Mouse (Mus musculus): ENCODE measurements around the gene Il27ra. TPM values are rescaled to one million over a fixed set of nuclear protein-coding genes. Genes with fewer than 3 reads are reported as not detected.

The Il27ra gene
- polyA plus RNA-seq, 1 experiment from 2014 or later, result 0.55 TPM

DNA sequence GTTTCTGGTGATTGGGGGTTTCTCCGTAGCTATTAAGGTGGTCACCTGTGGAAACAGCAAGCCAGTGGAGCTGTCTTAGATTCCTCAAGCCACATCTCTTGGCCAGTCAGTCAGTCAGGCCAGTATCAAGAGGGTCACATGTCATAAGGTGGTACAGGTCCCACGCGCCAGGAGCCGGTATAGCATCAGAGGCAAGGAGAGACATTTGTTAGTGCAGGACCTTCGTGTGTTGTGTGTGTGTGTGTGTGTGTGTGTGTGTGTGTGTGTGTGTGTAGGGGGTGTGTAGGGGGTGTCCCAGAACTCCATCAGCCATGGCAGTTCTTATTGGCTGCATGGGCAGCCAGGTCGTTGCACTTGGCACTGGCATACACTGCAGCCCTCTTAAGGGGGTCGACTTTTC, 25.5 kb upstream of the Il27ra start:
- Histone ChIP-seq H3K4me3 (ENCODE audit: low read length) (peak overlapping the region; percentile 94), H3K4me1 (ENCODE audit: control insufficient read depth, insufficient read depth, low read depth, low read length) (peaks cover 31% of the 10 kb centered on the region), H3K9ac (ENCODE audit: low read depth, low read length) (peak overlapping the region; percentile 94), H3K4me2 (ENCODE audit: low read length) (peak overlapping the region; percentile 63), H3K36me3 (ENCODE audit: control insufficient read depth, insufficient read depth, low read length) (no peaks in the 10 kb centered on the region), H3K27me3 (replicated peaks; ENCODE audit: control insufficient read depth, insufficient read depth, low read length) (no peaks in the 10 kb centered on the region), H3K9me3 (ENCODE audit: control insufficient read depth, low read length) (no peaks in the 10 kb centered on the region), H3K27ac (ENCODE audit: low read depth, low read length) (no peak overlapping the region)
- ATAC-seq, result no peak
- WGBS, result 90% methylated on average over 7 of the region's 7 CpGs

GRCm38 (mm10) chr8:84067047-84067573, 24.7 kb upstream of the Il27ra start:
- under 1% methylated on average over 39 of the region's 58 CpGs for WGBS
- peaks cover 29% of the 10 kb centered on the region for H3K4me1 ChIP-seq (ENCODE audit: control insufficient read depth, insufficient read depth, low read depth, low read length)
- peak overlapping the region; percentile 94 for H3K4me3 ChIP-seq (ENCODE audit: low read length)
- peak; percentile 66 for ATAC-seq
- H3K27ac ChIP-seq (ENCODE audit: low read depth, low read length), result peak overlapping the region; percentile 98
- no peaks in the 10 kb centered on the region for H3K9me3 ChIP-seq (ENCODE audit: control insufficient read depth, low read length)
- H3K36me3 ChIP-seq (ENCODE audit: control insufficient read depth, insufficient read depth, low read length), result no peaks in the 10 kb centered on the region
- H3K4me2 ChIP-seq (ENCODE audit: low read length), result peak overlapping the region; percentile 63
- H3K9ac ChIP-seq (ENCODE audit: low read depth, low read length), result peak overlapping the region; percentile 94
- no peaks in the 10 kb centered on the region for H3K27me3 ChIP-seq (replicated peaks; ENCODE audit: control insufficient read depth, insufficient read depth, low read length)

DNA sequence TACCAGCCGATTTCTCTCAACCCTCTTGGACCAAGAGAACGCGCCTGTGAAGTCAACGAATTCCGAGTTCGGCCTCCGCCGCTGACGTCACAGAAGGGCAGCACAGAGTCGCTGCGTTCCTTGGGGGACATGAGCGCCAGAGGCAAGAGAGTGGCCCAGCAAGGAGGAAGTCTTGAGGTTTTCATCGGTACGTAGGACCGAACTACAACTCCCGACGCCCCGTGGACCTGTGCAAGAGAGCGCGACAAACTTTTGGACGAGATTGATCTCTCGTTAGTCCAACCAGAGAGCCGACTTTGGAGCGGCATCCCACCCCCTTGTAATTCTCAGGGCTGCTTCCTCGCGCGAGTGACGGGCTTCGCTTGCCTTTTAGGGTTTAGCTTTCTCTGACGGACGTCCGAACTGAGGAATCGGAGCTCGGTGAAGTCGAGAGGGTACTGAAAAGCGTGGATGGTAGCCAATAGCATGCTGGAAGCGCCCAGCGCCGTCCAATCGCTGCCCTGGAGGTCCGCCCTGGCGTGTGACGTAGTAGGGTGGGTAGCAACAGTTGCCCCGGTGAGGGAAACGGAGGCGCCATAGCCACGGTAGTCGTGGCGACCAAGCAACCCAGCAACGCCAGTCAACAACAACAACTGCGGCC, 24.0 kb upstream of the Il27ra start, which contains the start of gene Rfx1:
Rfx1 (plus strand) TSS at position 544 of the 640 bp plus-strand sequence.
- H3K4me1 ChIP-seq (ENCODE audit: control insufficient read depth, insufficient read depth, low read depth, low read length), result peaks cover 29% of the 10 kb centered on the region
- no peaks in the 10 kb centered on the region for H3K27me3 ChIP-seq (replicated peaks; ENCODE audit: control insufficient read depth, insufficient read depth, low read length)
- peak within 1 kb of the TSS; percentile 87 for H3K4me2 ChIP-seq (ENCODE audit: low read length)
- peak within 1 kb of the TSS; percentile 94 for H3K4me3 ChIP-seq (ENCODE audit: low read length)
- H3K9ac ChIP-seq (ENCODE audit: low read depth, low read length), result peak within 1 kb of the TSS; percentile 94
- peak within 1 kb of the TSS; percentile 98 for H3K27ac ChIP-seq (ENCODE audit: low read depth, low read length)
- no peaks in the 10 kb centered on the region for H3K36me3 ChIP-seq (ENCODE audit: control insufficient read depth, insufficient read depth, low read length)
- under 1% methylated on average over 50 of the region's 51 CpGs for WGBS
- peak; percentile 98 for ATAC-seq
- no peaks in the 10 kb centered on the region for H3K9me3 ChIP-seq (ENCODE audit: control insufficient read depth, low read length)

DNA sequence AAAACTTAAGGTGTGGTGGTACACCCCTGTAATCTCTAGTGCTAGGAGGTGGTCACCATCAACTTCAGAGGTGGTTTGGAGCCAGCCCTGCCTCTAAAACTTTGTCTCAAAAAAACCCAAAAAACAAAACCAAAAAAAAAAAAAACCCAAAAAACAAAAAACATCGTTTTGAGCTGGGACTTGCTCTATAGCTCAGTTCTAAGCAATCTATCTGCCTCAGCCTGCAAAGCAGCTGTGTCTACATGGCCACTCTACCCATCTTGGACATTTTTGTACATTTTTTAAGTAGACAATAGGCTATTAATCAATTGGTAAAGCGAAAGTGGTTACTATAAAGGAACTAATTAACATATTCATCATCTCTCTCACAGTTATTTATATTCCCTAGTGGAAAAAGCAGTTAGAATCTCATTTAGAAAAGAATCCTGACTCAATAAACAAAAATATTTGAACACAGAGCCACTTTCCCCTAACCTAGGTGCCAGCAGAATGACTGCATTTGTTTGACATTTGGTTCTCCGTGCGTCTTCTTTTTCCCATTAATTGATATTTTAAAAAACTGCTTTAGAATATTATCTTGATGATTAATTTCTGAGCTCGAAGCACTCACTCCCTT, 23.2 kb upstream of the Il27ra start:
- H3K27ac ChIP-seq (ENCODE audit: low read depth, low read length), result peak overlapping the region; percentile 82
- no peak for ATAC-seq
- H3K4me1 ChIP-seq (ENCODE audit: control insufficient read depth, insufficient read depth, low read depth, low read length), result peaks cover 29% of the 10 kb centered on the region
- H3K4me2 ChIP-seq (ENCODE audit: low read length), result peak overlapping the region; percentile 87
- H3K27me3 ChIP-seq (replicated peaks; ENCODE audit: control insufficient read depth, insufficient read depth, low read length), result no peaks in the 10 kb centered on the region
- peak overlapping the region; percentile 75 for H3K9ac ChIP-seq (ENCODE audit: low read depth, low read length)
- 21% methylated on average over 5 of the region's 5 CpGs for WGBS
- no peaks in the 10 kb centered on the region for H3K9me3 ChIP-seq (ENCODE audit: control insufficient read depth, low read length)
- no peaks in the 10 kb centered on the region for H3K36me3 ChIP-seq (ENCODE audit: control insufficient read depth, insufficient read depth, low read length)
- H3K4me3 ChIP-seq (ENCODE audit: low read length), result peak overlapping the region; percentile 94

- WGBS, result 92% methylated on average over 1 of the region's 1 CpGs
- no peak for ATAC-seq
These were observed 22.6 kb upstream of the Il27ra start, which contains the start of gene Gm10643 for GRCm38 (mm10) chr8:84065037-84065436. Gene Gm10643 (minus strand): TSS chr8:84065137.

DNA sequence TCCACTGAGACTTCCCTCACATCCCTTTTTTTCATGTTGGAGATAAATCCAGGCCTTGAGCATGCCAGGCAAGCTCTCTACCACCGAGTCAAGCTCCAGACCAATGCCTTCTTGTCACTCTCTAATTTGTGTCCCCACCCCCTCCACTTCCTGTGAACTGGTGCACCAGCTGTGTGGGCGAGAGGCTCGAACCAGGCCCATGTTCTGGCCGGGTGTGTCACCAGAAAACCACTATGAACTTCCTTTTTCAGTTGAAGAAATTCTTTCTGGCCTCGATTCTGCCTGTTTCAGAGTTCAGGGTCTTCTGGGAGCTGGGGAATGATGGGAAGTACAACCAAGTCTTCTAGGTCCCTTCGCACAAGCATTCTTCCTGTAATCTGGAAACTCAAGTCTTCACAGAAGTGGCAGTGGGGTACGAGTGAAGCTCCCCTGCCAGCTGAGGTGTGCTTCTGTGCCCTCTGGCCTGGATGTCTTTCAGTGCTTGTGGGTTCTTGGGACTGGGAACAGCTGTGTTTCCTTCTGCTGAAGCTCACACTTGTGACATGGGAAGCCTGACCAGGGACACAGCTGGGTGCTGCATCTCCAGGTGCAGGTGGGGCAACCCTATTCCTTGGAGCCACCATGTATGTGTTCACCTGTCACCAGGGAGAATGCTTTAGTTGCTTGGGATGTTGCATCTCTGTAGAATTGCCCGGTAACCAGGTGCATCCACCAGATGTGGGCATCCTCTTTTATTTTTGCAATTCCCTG, 21.6 kb upstream of the Il27ra start:
- WGBS, result 76% methylated on average over 8 of the region's 8 CpGs
- ATAC-seq, result no peak

More at GRCm38 (mm10) chr8:84065037-84065436, 22.6 kb upstream of the Il27ra start, which contains the start of gene Gm10643:
- Histone ChIP-seq H3K4me2 (ENCODE audit: low read length) (peak within 1 kb of the TSS; percentile 87), H3K4me3 (ENCODE audit: low read length) (peak within 1 kb of the TSS; percentile 94), H3K27me3 (replicated peaks; ENCODE audit: control insufficient read depth, insufficient read depth, low read length) (no peaks in the 10 kb centered on the region), H3K9ac (ENCODE audit: low read depth, low read length) (peak within 1 kb of the TSS; percentile 75), H3K36me3 (ENCODE audit: control insufficient read depth, insufficient read depth, low read length) (no peaks in the 10 kb centered on the region), H3K27ac (ENCODE audit: low read depth, low read length) (peak within 1 kb of the TSS; percentile 82), H3K9me3 (ENCODE audit: control insufficient read depth, low read length) (no peaks in the 10 kb centered on the region), H3K4me1 (ENCODE audit: control insufficient read depth, insufficient read depth, low read depth, low read length) (peaks cover 25% of the 10 kb centered on the region)

DNA sequence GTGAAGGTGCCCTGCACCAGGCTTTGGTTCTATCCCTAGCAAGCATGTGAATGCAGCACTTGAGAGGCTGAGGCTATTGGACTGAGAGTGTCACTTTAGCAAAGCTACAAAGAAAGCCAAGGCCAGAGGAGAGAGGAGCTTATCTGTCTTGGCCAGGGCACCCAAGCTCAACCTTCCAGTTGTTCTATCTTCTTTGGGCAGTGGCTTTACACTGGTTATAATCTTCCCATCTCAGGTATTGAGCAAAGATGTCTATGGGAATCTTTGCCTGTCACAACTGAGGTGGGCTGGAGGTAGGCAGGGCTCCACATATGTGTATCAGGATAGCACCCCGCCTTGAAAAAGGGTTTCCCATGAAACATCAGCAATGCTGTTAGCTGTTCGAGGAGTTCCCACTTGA, 17.9 kb upstream of the Il27ra start:
- no peaks in the 10 kb centered on the region for H3K36me3 ChIP-seq (ENCODE audit: control insufficient read depth, insufficient read depth, low read length)
- H3K4me2 ChIP-seq (ENCODE audit: low read length), result no peak overlapping the region
- no peak for ATAC-seq
- no peak overlapping the region for H3K4me3 ChIP-seq (ENCODE audit: low read length)
- 84% methylated on average over 2 of the region's 2 CpGs for WGBS
- no peak overlapping the region for H3K9ac ChIP-seq (ENCODE audit: low read depth, low read length)
- H3K27ac ChIP-seq (ENCODE audit: low read depth, low read length), result no peak overlapping the region
- no peaks in the 10 kb centered on the region for H3K4me1 ChIP-seq (ENCODE audit: control insufficient read depth, insufficient read depth, low read depth, low read length)
- no peaks in the 10 kb centered on the region for H3K9me3 ChIP-seq (ENCODE audit: control insufficient read depth, low read length)
- no peaks in the 10 kb centered on the region for H3K27me3 ChIP-seq (replicated peaks; ENCODE audit: control insufficient read depth, insufficient read depth, low read length)

More for the DNA sequence above, 21.6 kb upstream of the Il27ra start:
- Histone ChIP-seq H3K36me3 (ENCODE audit: control insufficient read depth, insufficient read depth, low read length) (no peaks in the 10 kb centered on the region), H3K4me3 (ENCODE audit: low read length) (no peak overlapping the region), H3K9ac (ENCODE audit: low read depth, low read length) (no peak overlapping the region), H3K27me3 (replicated peaks; ENCODE audit: control insufficient read depth, insufficient read depth, low read length) (no peaks in the 10 kb centered on the region), H3K9me3 (ENCODE audit: control insufficient read depth, low read length) (no peaks in the 10 kb centered on the region), H3K27ac (ENCODE audit: low read depth, low read length) (no peak overlapping the region), H3K4me1 (ENCODE audit: control insufficient read depth, insufficient read depth, low read depth, low read length) (peaks cover 17% of the 10 kb centered on the region), H3K4me2 (ENCODE audit: low read length) (no peak overlapping the region)

DNA sequence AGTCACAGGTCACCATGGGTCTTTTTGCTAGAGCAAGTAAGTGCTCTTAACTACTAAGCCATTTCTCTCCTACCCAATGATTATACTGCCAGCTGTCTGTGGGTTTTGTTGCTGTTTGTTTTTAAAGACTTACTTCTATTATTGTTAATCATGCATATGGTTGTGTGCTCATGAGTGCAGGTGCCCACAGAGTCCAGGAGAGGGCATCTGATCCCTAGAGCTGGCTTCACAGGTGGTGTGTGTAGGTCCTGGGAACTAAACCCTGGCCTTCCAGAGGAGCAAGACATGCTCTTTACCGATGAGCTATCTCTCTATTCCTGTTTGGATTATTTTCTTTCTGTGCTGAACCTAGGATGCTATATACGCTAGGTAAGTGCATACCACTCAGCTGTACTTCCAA, 16.8 kb upstream of the Il27ra start:
- no peak overlapping the region for H3K4me2 ChIP-seq (ENCODE audit: low read length)
- no peak overlapping the region for H3K9ac ChIP-seq (ENCODE audit: low read depth, low read length)
- 92% methylated on average over 2 of the region's 2 CpGs for WGBS
- no peaks in the 10 kb centered on the region for H3K9me3 ChIP-seq (ENCODE audit: control insufficient read depth, low read length)
- no peaks in the 10 kb centered on the region; the same call in 1 of the 2 replicates for H3K27me3 ChIP-seq (replicated peaks; ENCODE audit: control insufficient read depth, insufficient read depth, low read length)
- no peaks in the 10 kb centered on the region for H3K4me1 ChIP-seq (ENCODE audit: control insufficient read depth, insufficient read depth, low read depth, low read length)
- H3K36me3 ChIP-seq (ENCODE audit: control insufficient read depth, insufficient read depth, low read length), result no peaks in the 10 kb centered on the region
- H3K27ac ChIP-seq (ENCODE audit: low read depth, low read length), result no peak overlapping the region
- ATAC-seq, result no peak
- no peak overlapping the region for H3K4me3 ChIP-seq (ENCODE audit: low read length)

GRCm38 (mm10) chr8:84057827-84058226, 15.4 kb upstream of the Il27ra start:
- Histone ChIP-seq H3K9me3 (ENCODE audit: control insufficient read depth, low read length) (no peaks in the 10 kb centered on the region), H3K36me3 (ENCODE audit: control insufficient read depth, insufficient read depth, low read length) (no peaks in the 10 kb centered on the region), H3K4me2 (ENCODE audit: low read length) (no peak overlapping the region), H3K27ac (ENCODE audit: low read depth, low read length) (no peak overlapping the region), H3K27me3 (replicated peaks; ENCODE audit: control insufficient read depth, insufficient read depth, low read length) (no peaks in the 10 kb centered on the region; the same call in 1 of the 2 replicates), H3K4me3 (ENCODE audit: low read length) (no peak overlapping the region), H3K9ac (ENCODE audit: low read depth, low read length) (no peak overlapping the region), H3K4me1 (ENCODE audit: control insufficient read depth, insufficient read depth, low read depth, low read length) (no peaks in the 10 kb centered on the region)
- no peak for ATAC-seq
- WGBS, result 96% methylated on average over 1 of the region's 1 CpGs
